Mouse (Mus musculus): ENCODE data around the gene Nhej1. TPM values are rescaled to one million over a fixed set of nuclear protein-coding genes. Genes with fewer than 3 reads are reported as not detected.

Nhej1 gene
- 4.5 and 4.7 TPM in 2 replicates for polyA plus RNA-seq (2015; fragmentation: Nextera tagmentation; extraction: Ambion mirVana)

DNA sequence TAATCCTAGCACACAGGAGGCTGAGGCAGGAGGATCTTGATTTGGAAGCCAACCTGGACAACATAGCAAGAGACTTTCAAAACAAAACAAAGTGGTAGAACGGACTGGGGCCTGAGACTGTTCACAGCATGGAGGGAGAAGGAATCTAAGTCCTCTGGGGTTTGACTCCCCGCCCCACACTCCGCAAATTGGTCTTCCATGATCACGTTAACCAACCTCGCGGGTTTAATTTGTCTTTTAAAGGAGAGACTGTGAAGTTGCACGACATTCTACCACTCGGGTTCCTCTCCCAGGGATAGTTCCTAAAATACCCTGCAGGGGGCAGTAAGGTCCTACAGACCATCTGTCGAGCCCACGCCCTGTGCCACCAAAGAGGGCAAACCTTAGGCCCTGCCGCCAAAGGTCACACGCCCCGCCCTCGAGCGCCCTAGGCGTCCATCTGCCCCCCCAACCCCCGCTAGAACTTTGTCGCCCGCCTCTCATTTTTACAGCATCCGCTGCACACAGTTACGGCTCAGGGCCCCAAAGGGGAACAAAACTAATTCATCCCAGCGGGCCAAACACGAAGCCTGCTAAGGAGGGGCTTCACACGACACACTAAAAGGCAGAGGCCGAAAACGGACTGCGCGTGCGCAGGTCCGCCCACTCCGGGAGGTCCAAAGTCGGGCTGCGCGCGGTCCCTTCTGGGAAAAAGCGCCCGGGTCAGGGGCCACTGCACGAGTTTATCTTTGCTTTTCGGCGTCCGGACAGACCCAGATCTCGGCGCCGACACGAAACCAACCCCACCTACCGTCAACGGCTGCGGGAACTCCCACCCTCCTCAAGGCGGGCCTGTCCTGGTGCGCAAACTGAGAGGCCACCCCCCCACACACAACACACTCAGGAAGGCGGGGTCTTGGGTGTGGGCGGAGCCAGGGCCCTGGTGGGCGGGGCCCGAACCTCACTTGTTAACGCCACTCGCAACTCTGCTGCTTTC lies at the start of gene Nhej1:
Gene Nhej1, minus strand, starts transcription at position 855 of the 976 bp plus-strand sequence.

DNA sequence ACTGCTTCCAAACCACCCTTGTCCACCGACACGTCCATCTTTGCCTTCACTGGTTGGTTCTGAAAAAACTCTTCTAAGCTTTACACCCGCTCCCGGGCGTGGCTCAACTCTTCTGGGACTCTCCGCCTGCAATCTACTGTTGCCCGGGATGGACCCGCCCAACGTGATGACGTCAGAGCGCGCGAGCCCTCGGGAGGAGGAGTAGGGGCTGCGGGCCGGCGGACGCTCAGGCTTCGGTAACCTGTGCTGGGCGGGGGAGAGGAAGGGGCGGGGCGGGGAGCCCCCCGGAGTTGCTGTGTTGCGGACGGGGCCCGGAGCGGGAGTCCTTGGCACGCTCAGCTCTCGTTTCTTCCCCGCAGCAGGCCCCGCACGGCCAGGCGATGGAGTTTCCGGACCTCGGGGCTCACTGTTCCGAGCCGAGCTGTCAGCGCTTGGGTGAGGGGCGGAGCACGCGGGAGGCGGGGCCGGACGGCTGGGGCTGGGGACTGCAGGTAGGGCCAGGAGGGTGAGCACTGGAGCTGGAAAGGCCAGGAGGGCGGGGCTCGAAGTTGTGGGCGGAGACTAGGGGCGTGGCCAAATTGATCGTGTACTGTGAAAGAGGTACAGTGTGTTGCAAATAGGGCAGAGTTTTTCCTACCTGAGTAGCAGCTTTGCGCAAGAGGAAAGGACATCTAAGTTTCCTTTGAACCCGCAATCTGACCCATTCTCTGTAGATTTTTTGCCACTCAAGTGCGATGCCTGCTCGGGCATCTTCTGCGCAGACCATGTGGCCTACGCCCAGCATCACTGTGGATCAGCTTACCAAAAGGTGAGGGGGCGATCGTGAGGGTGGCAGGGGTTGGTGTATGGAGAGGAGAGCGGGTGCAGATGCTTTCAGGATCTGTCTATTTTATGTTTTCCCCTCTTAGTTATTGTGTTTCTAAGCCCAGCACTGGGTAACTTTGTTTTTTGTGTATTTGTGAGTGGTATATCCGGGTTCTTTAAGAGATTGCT lies 43.8 kb upstream of the Nhej1 start, which contains the start of gene Zfand2b:
Gene Zfand2b, plus strand, starts transcription at position 175 of the 993 bp plus-strand sequence.

DNA sequence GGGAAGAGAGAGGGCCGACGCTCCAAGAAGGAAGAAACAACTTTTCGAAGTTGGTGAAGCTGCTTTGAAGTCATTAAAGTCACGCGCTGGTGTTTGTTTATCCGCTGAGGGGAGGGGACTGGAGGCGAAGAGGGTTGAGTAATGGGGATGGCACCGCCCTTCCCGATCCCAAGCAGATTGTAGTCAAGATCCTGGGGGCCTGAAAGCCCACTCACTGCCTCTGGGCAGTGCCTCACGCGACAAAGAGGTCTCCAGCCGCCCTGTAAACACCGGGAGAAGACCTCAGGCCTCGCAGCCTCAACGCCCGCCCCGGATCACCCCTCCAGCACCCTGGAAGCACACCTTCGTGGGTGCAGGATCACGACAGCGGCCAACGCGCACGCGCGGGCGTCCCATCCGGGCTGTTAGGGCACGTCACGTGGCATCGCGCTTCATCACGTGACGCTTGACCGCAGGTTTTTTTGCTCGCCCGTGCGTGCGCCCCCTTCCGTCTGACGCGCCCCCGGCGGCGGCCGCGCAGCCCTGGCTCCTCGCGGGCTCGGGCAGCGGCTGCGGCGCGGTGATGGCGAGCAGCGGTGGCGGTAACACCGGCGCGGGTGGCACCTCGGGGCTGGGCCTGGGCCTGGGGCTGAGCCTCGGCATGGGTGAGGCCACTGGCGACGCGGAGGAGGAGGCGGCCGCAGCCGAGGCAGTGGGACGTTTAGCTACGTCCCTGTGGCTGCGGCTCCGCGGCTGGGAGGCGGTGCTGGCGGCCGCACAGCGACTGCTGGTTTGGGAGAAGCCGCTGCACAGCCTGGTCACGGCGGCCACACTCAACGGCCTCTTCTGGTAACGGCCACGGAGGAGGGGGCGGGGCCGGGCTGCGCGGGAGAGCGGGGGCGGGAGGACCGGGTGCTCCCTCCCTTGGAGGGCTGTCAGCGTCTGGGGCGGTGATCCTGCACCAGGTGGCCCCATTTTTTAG lies 17.6 kb upstream of the Nhej1 start, which contains the start of the genes Cnppd1 and Retreg2:
Gene Cnppd1, minus strand, starts transcription at position 411 of the 961 bp plus-strand sequence.
Gene Retreg2, plus strand, starts transcription at position 478 of the 961 bp plus-strand sequence.

DNA sequence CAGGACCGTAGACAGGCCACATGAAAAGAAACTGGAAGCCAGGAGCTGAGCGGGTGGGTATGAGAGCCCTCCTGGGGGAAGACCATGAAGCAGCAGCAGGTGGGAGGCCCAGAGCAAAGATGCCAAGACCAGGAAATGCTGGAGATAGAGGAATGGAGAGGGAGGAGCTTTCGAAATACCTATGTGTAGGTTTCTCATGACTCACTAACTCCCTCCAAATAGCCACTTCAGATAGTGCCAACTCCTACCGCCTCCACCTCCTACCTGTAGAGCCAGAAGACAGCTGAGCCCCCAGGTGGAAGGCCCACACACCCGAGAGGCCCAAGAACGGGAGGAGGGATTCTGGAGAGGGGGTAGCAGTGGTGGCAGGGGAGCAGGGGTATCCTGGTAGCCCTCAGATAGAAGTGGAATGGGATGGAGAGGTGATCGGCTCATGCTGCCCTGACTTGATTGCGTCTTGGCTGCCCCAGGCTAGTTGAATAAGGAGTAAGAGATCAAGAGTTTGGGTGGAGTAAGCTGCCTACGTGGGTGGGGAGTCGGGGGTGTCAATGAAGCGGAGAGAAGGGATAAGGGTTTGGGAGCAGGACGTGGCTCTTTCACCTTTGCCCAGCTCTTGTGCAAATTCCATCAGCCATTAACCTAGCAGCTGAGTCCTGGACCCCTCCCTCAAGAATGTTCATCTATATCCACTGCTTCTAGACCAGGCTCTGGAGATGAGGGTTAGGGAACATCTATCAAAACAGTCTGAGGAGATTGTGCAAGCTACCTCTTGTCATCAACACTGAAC lies 8.6 kb upstream of the Nhej1 start, which contains the start of gene Slc23a3:
Gene Slc23a3, minus strand, starts transcription at position 470 of the 787 bp plus-strand sequence.

DNA sequence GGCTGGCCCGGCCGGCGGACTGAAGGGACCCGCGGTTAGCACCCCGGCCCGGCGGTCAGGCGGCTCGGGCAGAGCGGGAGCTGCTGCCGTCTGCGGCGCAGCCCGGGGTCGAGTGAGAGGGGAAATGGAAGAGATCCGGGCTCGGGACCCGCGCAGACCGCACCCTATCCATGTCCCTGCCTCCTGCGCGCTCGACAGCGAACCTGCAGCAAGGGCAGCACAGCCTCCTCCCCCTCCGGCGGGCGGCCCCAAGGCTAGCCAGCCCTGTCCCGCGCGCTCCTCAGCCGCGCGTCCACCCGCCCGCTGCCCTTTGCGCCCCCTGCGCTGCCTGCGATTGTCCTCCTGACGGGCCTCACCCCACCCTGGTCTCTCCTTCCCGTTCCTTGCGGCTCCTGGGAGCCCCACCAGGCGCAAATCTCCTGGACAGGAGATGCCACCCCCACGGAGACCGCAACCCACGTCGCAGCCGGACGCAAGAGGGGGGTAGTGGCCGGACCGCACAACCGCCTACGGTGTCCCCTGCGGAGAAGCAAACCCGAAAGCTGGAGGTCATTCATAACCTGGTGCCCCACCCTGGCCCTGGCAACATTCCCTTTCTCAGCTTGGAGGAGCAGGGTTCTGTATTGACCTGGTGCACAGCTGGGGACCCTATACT lies 173.3 kb downstream of the Nhej1 start, which contains the start of gene Ihh:
Gene Ihh, minus strand, starts transcription at position 117 of the 655 bp plus-strand sequence.

DNA sequence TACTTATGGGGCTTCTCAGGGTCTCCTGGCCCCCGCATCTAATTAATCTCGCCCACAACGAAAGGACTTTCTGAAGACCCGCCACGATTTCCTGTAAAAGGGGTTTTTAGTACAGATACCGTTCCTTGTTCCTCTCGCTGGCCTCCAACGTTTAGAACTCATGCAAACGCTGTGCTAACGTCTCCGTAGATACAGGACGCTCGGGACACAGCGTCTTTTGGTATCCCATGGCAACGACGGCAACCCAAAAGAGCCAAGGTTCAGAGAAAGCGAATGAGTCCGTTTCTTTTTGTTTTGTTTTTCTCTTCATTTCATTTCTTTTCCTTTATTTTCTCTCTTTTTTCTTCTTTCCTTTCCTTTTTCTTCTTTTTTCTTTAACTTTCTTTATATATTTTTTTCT lies 189.6 kb downstream of the Nhej1 start, which contains the start of gene Cfap65:
Gene Cfap65, minus strand, starts transcription at position 198 of the 400 bp plus-strand sequence.

Other genes with a start within 250 kb of the Nhej1 start
- 0.15 TPM in 1 of 2 replicates, not detected in the other for gene Fev, start 239.8 kb downstream of the Nhej1 start, polyA plus RNA-seq (2015; fragmentation: Nextera tagmentation; extraction: Ambion mirVana)
- gene Cryba2, start 232.1 kb downstream of the Nhej1 start, polyA plus RNA-seq (2015; fragmentation: Nextera tagmentation; extraction: Ambion mirVana), result 0.75 and 1.1 TPM in 2 replicates
- 0.81 and 1.1 TPM in 2 replicates for gene Cfap65, start 189.6 kb downstream of the Nhej1 start, polyA plus RNA-seq (2015; fragmentation: Nextera tagmentation; extraction: Ambion mirVana)
- 0.10 and 0.15 TPM in 2 replicates for gene Ihh, start 173.5 kb downstream of the Nhej1 start, polyA plus RNA-seq (2015; fragmentation: Nextera tagmentation; extraction: Ambion mirVana)
- gene Slc23a3, start 8.7 kb upstream of the Nhej1 start, polyA plus RNA-seq (2015; fragmentation: Nextera tagmentation; extraction: Ambion mirVana), result not detected in 2 replicates
- 32.1 and 35.5 TPM in 2 replicates for gene Cnppd1, start 17.5 kb upstream of the Nhej1 start, polyA plus RNA-seq (2015; fragmentation: Nextera tagmentation; extraction: Ambion mirVana)
- gene Retreg2, start 17.6 kb upstream of the Nhej1 start, polyA plus RNA-seq (2015; fragmentation: Nextera tagmentation; extraction: Ambion mirVana), result 148 and 155 TPM in 2 replicates
- gene Zfand2b, start 43.4 kb upstream of the Nhej1 start, polyA plus RNA-seq (2015; fragmentation: Nextera tagmentation; extraction: Ambion mirVana), result 37.1 and 39.3 TPM in 2 replicates
- gene Abcb6, start 55.2 kb upstream of the Nhej1 start, polyA plus RNA-seq (2015; fragmentation: Nextera tagmentation; extraction: Ambion mirVana), result 44.3 and 44.7 TPM in 2 replicates
- gene Ankzf1, start 67.0 kb upstream of the Nhej1 start, polyA plus RNA-seq (2015; fragmentation: Nextera tagmentation; extraction: Ambion mirVana), result 19.4 and 20.2 TPM in 2 replicates
- gene Atg9a, start 67.0 kb upstream of the Nhej1 start, polyA plus RNA-seq (2015; fragmentation: Nextera tagmentation; extraction: Ambion mirVana), result 66.7 and 73.9 TPM in 2 replicates
- 11.7 and 17.5 TPM in 2 replicates for gene Glb1l, start 85.6 kb upstream of the Nhej1 start, polyA plus RNA-seq (2015; fragmentation: Nextera tagmentation; extraction: Ambion mirVana)
- gene Stk16, start 85.6 kb upstream of the Nhej1 start, polyA plus RNA-seq (2015; fragmentation: Nextera tagmentation; extraction: Ambion mirVana), result 118 and 119 TPM in 2 replicates
- gene Tuba4a, start 94.7 kb upstream of the Nhej1 start, polyA plus RNA-seq (2015; fragmentation: Nextera tagmentation; extraction: Ambion mirVana), result 200 and 210 TPM in 2 replicates
- 0.34 and 0.51 TPM in 2 replicates for gene A630095N17Rik, start 106.9 kb upstream of the Nhej1 start, polyA plus RNA-seq (2015; fragmentation: Nextera tagmentation; extraction: Ambion mirVana)
- gene Dnajb2, start 111.2 kb upstream of the Nhej1 start, polyA plus RNA-seq (2015; fragmentation: Nextera tagmentation; extraction: Ambion mirVana), result 72.4 and 86.4 TPM in 2 replicates
- 51.2 and 57.2 TPM in 2 replicates for gene Ptprn, start 139.3 kb upstream of the Nhej1 start, polyA plus RNA-seq (2015; fragmentation: Nextera tagmentation; extraction: Ambion mirVana)
- gene Resp18, start 153.2 kb upstream of the Nhej1 start, polyA plus RNA-seq (2015; fragmentation: Nextera tagmentation; extraction: Ambion mirVana), result 505 and 560 TPM in 2 replicates
- 125 and 134 TPM in 2 replicates for gene Dnpep, start 192.8 kb upstream of the Nhej1 start, polyA plus RNA-seq (2015; fragmentation: Nextera tagmentation; extraction: Ambion mirVana)
- gene Des, start 235.1 kb upstream of the Nhej1 start, polyA plus RNA-seq (2015; fragmentation: Nextera tagmentation; extraction: Ambion mirVana), result 2.2 and 2.5 TPM in 2 replicates

Measured in neural tube, postnatal 0 days (tissue).